Mouse (Mus musculus): Measurements from ENCODE around the gene Maco1. TPM values are rescaled to one million over a fixed set of nuclear protein-coding genes. Genes with fewer than 3 reads are reported as not detected.
"Not testable (repeated sequence)": the region's sequence is repeated elsewhere in the genome, so short reads cannot be mapped to it uniquely, and the experiment has no call there.

The Maco1 gene
- total RNA-seq, 2 experiments from 2014 or later: 14.7 to 17.0 TPM

GRCm38 (mm10) chr4:134861884-134862283 is 8.7 kb upstream of the Maco1 start:
- no peak for DNase-seq (ENCODE audit: low spot score)

- no peak for DNase-seq (ENCODE audit: low spot score)
Measured at GRCm38 (mm10) chr4:134858494-134858893, 5.3 kb upstream of the Maco1 start.

GRCm38 (mm10) chr4:134856501-134856900 is 3.4 kb upstream of the Maco1 start:
- no peak for DNase-seq (ENCODE audit: low spot score)

GRCm38 (mm10) chr4:134856056-134856455 is 2.9 kb upstream of the Maco1 start:
- no peak for DNase-seq (ENCODE audit: low spot score)

GRCm38 (mm10) chr4:134855371-134855770 is 2.2 kb upstream of the Maco1 start:
- DNase-seq (ENCODE audit: low spot score): no peak

- DNase-seq (ENCODE audit: low spot score): peak; percentile 92
Measured at GRCm38 (mm10) chr4:134853637-134854485, 716 bp upstream of the Maco1 start.

GRCm38 (mm10) chr4:134852438-134853255 is 498 bp downstream of the Maco1 start:
- no peak for DNase-seq (ENCODE audit: low spot score)

- DNase-seq (ENCODE audit: low spot score): no peak
Measured at GRCm38 (mm10) chr4:134851876-134852275, 1.3 kb downstream of the Maco1 start.

- DNase-seq (ENCODE audit: low spot score): no peak
Measured at GRCm38 (mm10) chr4:134851236-134851635, 1.9 kb downstream of the Maco1 start.

- no peak for DNase-seq (ENCODE audit: low spot score)
Measured at GRCm38 (mm10) chr4:134850551-134850950, 2.6 kb downstream of the Maco1 start.

- peak; percentile 18 for DNase-seq (ENCODE audit: low spot score)
Measured at GRCm38 (mm10) chr4:134847587-134847986, 5.6 kb downstream of the Maco1 start.

- DNase-seq (ENCODE audit: low spot score): no peak
Measured at GRCm38 (mm10) chr4:134843566-134843965, 9.6 kb downstream of the Maco1 start.

- DNase-seq (ENCODE audit: low spot score): no peak
Measured at GRCm38 (mm10) chr4:134840231-134840630, 12.9 kb downstream of the Maco1 start.

- not testable (repeated sequence) for DNase-seq (ENCODE audit: low spot score)
Measured at GRCm38 (mm10) chr4:134838706-134839105, 14.4 kb downstream of the Maco1 start.

- no peak for DNase-seq (ENCODE audit: low spot score)
Measured at GRCm38 (mm10) chr4:134838221-134838620, 14.9 kb downstream of the Maco1 start.

- DNase-seq (ENCODE audit: low spot score): no peak
Measured at GRCm38 (mm10) chr4:134835486-134835885, 17.7 kb downstream of the Maco1 start.

- no peak for DNase-seq (ENCODE audit: low spot score)
Measured at GRCm38 (mm10) chr4:134831934-134832333, 21.2 kb downstream of the Maco1 start.

- no peak for DNase-seq (ENCODE audit: low spot score)
Measured at GRCm38 (mm10) chr4:134827806-134828205, 25.3 kb downstream of the Maco1 start.

GRCm38 (mm10) chr4:134826348-134826747 is 26.8 kb downstream of the Maco1 start:
- no peak for DNase-seq (ENCODE audit: low spot score)

GRCm38 (mm10) chr4:134825864-134826263 is 27.3 kb downstream of the Maco1 start:
- DNase-seq (ENCODE audit: low spot score): not testable (repeated sequence)

GRCm38 (mm10) chr4:134823560-134823959 is 29.6 kb downstream of the Maco1 start:
- no peak for DNase-seq (ENCODE audit: low spot score)

GRCm38 (mm10) chr4:134821061-134821460 is 32.1 kb downstream of the Maco1 start:
- no peak for DNase-seq (ENCODE audit: low spot score)

Data from gastrocnemius, adult 18-20 months (tissue).